Comparison of ENCODE assay signal across 8 mouse cellular contexts in genomic region chr19:5272326-5272795, GRCm38 (mm10). TPM values are rescaled to one million over a fixed set of nuclear protein-coding genes. Genes with fewer than 3 reads are reported as not detected.
A peak's percentile ranks its signal among the peaks of the same experiment; 100 is the strongest.
DNase-seq lines count a peak whose midpoint lies in the region; ATAC-seq lines count a peak whose summit lies in the region.
"Had no signal": no experiment of that assay in that cellular context is flagged by ENCODE, and none has a peak within 500 bp of the region (broad histone marks: within the 10 kb centered on the region; RNA-seq: fewer than 3 reads in every experiment).

No protein-coding gene starts in this region.

- under 1% methylated on average over 21 of the region's 30 CpGs for WGBS in forebrain, embryonic 15.5 days
- WGBS in hindbrain, embryonic 11.5 days: under 1% methylated on average over 27 of the region's 30 CpGs

- no peaks in the 10 kb centered on the region for H3K27me3 ChIP-seq in forebrain, embryonic 15.5 days
- H3K27me3 ChIP-seq in hindbrain, embryonic 11.5 days (ENCODE audit: control insufficient read depth, insufficient read depth, low read length): no peaks in the 10 kb centered on the region

- peak overlapping the region; percentile 77 for H3K4me2 ChIP-seq in forebrain, embryonic 15.5 days (replicated peaks)
- peak overlapping the region; percentile 95 for H3K4me2 ChIP-seq in hindbrain, embryonic 11.5 days (replicated peaks; ENCODE audit: low read depth, low read length)

- intact Hi-C loops in left cerebral cortex, postnatal 25 days (cut with DNase I): loop anchor here (5.0 kb wide), 1 partner anchor 75 kb away; no protein-coding TSS in a partner anchor

- peak overlapping the region; percentile 62 for H3K4me3 ChIP-seq in forebrain, embryonic 15.5 days
- peak overlapping the region; percentile 89 for H3K4me3 ChIP-seq in hindbrain, embryonic 11.5 days (ENCODE audit: low read depth, low read length)

- no peaks in the 10 kb centered on the region for H3K9me3 ChIP-seq in forebrain, embryonic 15.5 days
- no peaks in the 10 kb centered on the region for H3K9me3 ChIP-seq in hindbrain, embryonic 11.5 days (ENCODE audit: control insufficient read depth, low read length)

- H3K9ac ChIP-seq in forebrain, embryonic 15.5 days (replicated peaks): peak overlapping the region; percentile 81
- H3K9ac ChIP-seq in hindbrain, embryonic 11.5 days (ENCODE audit: low read depth, low read length): peak overlapping the region; percentile 90

- DNase-seq in NIH3T3 (ENCODE audit: low read depth): peak; percentile 60
- peak; percentile 44 to 51 for DNase-seq in cerebellum, adult 18-20 months
- peak; percentile 58 for DNase-seq in hindbrain, embryonic 11.5 days (ENCODE audit: low spot score)
- DNase-seq in left cerebral cortex, postnatal 25 days (ENCODE audit: low spot score in 2 of 2): peak; percentile 21 to 23
- peak; percentile 48 for DNase-seq in mesoderm, embryonic 11.5 days (ENCODE audit: low read depth, low spot score)
- DNase-seq in spleen, postnatal 10 days (ENCODE audit: low spot score in 2 of 2): peak; percentile 55 to 64

- peaks cover 36% of the 10 kb centered on the region for H3K4me1 ChIP-seq in forebrain, embryonic 15.5 days
- peaks cover 12% of the 10 kb centered on the region for H3K4me1 ChIP-seq in hindbrain, embryonic 11.5 days (replicated peaks; ENCODE audit: control insufficient read depth, insufficient read depth, low read length)

- peak; percentile 57 for ATAC-seq in forebrain, embryonic 15.5 days (replicated peaks)
- ATAC-seq in hindbrain, embryonic 11.5 days (ENCODE audit: low FRiP score): peak; percentile 73

- H3K27ac ChIP-seq in forebrain, embryonic 15.5 days (replicated peaks): peak overlapping the region; percentile 93
- peak overlapping the region; percentile 82 for H3K27ac ChIP-seq in hindbrain, embryonic 11.5 days (ENCODE audit: low read depth, low read length)

- H3K36me3 ChIP-seq in forebrain, embryonic 15.5 days: peaks cover 25% of the 10 kb centered on the region
- H3K36me3 ChIP-seq in hindbrain, embryonic 11.5 days (ENCODE audit: control insufficient read depth, insufficient read depth, low read length): 0 out of 2 replicates have a peak, but pooled peaks cover 3% of the 10 kb centered on the region

RNA-seq across cellular contexts. Expression of gene Pacs1, which starts 0.6 kb away (rescaled TPM):
- polyA plus RNA-seq in forebrain, embryonic 15.5 days (2015; fragmentation: Nextera tagmentation; extraction: Ambion mirVana): 32.5 and 33.3 TPM in 2 replicates
- polyA plus RNA-seq in hindbrain, embryonic 11.5 days (2014; fragmentation: Nextera tagmentation; extraction: Ambion mirVana): 23.2 and 23.4 TPM in 2 replicates
- 10 to 100 TPM; 60.3 to 62.2 TPM for total RNA-seq in left cerebral cortex, postnatal 25 days (2021)

RNA-seq across cellular contexts. Expression of gene Sf3b2, which starts 22.9 kb away (rescaled TPM):
- 381 and 383 TPM in 2 replicates for polyA plus RNA-seq in forebrain, embryonic 15.5 days (2015; fragmentation: Nextera tagmentation; extraction: Ambion mirVana)
- polyA plus RNA-seq in hindbrain, embryonic 11.5 days (2014; fragmentation: Nextera tagmentation; extraction: Ambion mirVana): 385 and 404 TPM in 2 replicates
- 100 to 1,000 TPM; 196 to 198 TPM for total RNA-seq in left cerebral cortex, postnatal 25 days (2021)

RNA-seq across cellular contexts. Expression of gene Gal3st3, which starts 25.8 kb away (rescaled TPM):
- polyA plus RNA-seq in forebrain, embryonic 15.5 days (2015; fragmentation: Nextera tagmentation; extraction: Ambion mirVana): 31.4 and 31.6 TPM in 2 replicates
- polyA plus RNA-seq in hindbrain, embryonic 11.5 days (2014; fragmentation: Nextera tagmentation; extraction: Ambion mirVana): 14.0 and 14.6 TPM in 2 replicates
- 10 to 100 TPM; 84.3 to 92.4 TPM for total RNA-seq in left cerebral cortex, postnatal 25 days (2021)
- total RNA-seq: hematopoietic stem cell, adult 5-6 weeks had no signal

Comparison
In these comparisons a context has a peak if more than half of its experiments do, and no peak if none do; other contexts are left out.
1. Peak in every context shown above with its lines: DNase-seq, ATAC-seq, H3K4me3 ChIP-seq and H3K27ac ChIP-seq.